In the genomic region with DNA sequence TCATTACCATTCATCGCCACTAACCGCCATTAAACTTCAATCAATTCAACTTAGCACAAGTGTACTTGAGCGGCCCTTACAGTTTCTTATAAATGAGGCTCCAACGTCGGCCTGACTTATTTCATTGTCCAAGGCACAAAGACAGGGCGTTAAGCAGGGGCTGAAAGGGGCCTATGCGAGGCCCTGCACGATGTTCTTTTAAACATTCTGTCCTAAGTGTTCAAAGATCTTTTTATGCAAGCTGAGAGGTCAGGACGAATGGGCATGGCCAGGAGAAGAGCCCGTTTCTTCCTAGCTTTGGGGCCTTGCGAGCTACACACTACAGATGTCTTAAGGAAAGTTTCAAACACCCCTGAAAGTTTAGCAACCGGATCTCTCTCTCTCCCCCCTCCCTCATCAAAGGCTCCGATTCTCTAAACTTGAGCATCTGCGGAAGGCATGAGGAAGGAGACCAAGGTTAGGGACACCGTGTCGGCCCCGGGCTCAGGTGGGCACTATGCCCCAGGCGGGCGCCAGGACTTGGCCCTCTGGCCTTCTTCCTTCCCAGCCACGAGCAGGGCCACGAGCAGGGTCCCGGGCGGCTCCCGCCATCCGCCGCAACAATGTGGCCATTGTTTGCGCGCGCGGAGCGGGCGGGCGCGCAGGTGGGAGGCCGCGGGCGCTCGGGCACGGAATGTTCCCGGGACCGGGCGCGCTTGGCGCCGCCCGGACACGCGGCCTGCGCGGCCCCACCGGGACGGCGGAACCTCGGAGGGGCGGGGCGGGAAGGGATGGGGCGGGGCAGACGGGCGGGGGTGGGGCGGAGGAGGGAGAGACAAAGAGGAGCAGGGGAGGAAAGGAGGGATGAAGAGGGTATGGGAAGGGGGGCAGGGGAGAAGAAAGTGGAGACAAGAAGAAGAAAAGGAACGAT, we compare ENCODE assay signal across 8 mouse cellular contexts. TPM values are rescaled to one million over a fixed set of nuclear protein-coding genes. Genes with fewer than 3 reads are reported as not detected.
DNase-seq lines count a peak whose midpoint lies in the region; ATAC-seq and TF ChIP-seq lines count a peak whose summit lies in the region.

No protein-coding gene starts in this region.

- H3K9me3 ChIP-seq in megakaryocyte, embryonic 14.5 days, result no peaks in the 10 kb centered on the region
- H3K9me3 ChIP-seq in heart, embryonic 11.5 days (replicated peaks; ENCODE audit: control insufficient read depth, low read length), result no peaks in the 10 kb centered on the region
- H3K9me3 ChIP-seq in kidney, embryonic 15.5 days (replicated peaks), result no peaks in the 10 kb centered on the region
- H3K9me3 ChIP-seq in liver, postnatal 0 days (ENCODE audit: low read length), result no peaks in the 10 kb centered on the region

- H3K4me1 ChIP-seq in megakaryocyte, embryonic 14.5 days, result peaks cover 15% of the 10 kb centered on the region
- H3K4me1 ChIP-seq in heart, embryonic 11.5 days (ENCODE audit: control insufficient read depth, insufficient read depth, low read length), result peaks cover 15% of the 10 kb centered on the region
- peaks cover 47% of the 10 kb centered on the region for H3K4me1 ChIP-seq in kidney, embryonic 15.5 days
- peaks cover 3% of the 10 kb centered on the region for H3K4me1 ChIP-seq in liver, postnatal 0 days (ENCODE audit: insufficient read depth)
- H3K4me1 ChIP-seq in small intestine, adult 2 months (ENCODE audit: control insufficient read depth, insufficient read depth, insufficient read length, low read length), result peaks cover 4% of the 10 kb centered on the region; the same call in 1 of the 2 replicates

- DNase-seq in embryo, embryonic 10.5 days (ENCODE audit: low spot score), result peak; percentile 78
- DNase-seq in liver, postnatal 0 days, result no peak
- DNase-seq in T-cell, adult 2 months (ENCODE audit: low spot score), result no peak

- H3K9ac ChIP-seq in heart, embryonic 11.5 days (ENCODE audit: low read depth, low read length), result peak overlapping the region; percentile 77
- H3K9ac ChIP-seq in kidney, embryonic 15.5 days, result peak overlapping the region; percentile 69
- H3K9ac ChIP-seq in liver, postnatal 0 days (replicated peaks), result no peak overlapping the region; the same call in 1 of the 2 replicates

- H3K4me2 ChIP-seq in heart, embryonic 11.5 days, result peak overlapping the region; percentile 84
- peak overlapping the region; percentile 81 for H3K4me2 ChIP-seq in kidney, embryonic 15.5 days
- peak overlapping the region; percentile 75 for H3K4me2 ChIP-seq in liver, postnatal 0 days (ENCODE audit: low read depth, low read length)

- H3K4me3 ChIP-seq in megakaryocyte, embryonic 14.5 days (replicated peaks), result peak overlapping the region; percentile 46
- peak overlapping the region; percentile 57 for H3K4me3 ChIP-seq in heart, embryonic 11.5 days (ENCODE audit: low read depth, low read length)
- peak overlapping the region; percentile 55 for H3K4me3 ChIP-seq in kidney, embryonic 15.5 days (replicated peaks)
- H3K4me3 ChIP-seq in liver, postnatal 0 days (ENCODE audit: low read depth, low read length), result peak overlapping the region; percentile 42
- peak overlapping the region; percentile 65 for H3K4me3 ChIP-seq in small intestine, adult 2 months (ENCODE audit: low read depth, low read length)

- TF ChIP-seq CTCF in liver, postnatal 0 days (IDR thresholded peaks at IDR 0.05; ENCODE audit: low read depth), result no peak
- TF ChIP-seq CTCF in small intestine, adult 2 months (IDR thresholded peaks at IDR 0.05; ENCODE audit: extremely low read depth, insufficient read length, insufficient replicate concordance, low read depth, low read length), result no peak

- no peak for ATAC-seq in megakaryocyte, adult 5-6 weeks (ENCODE audit: poor library complexity, severe bottlenecking)
- peak; percentile 42; the same call in 1 of the 2 replicates for ATAC-seq in heart, embryonic 11.5 days (replicated peaks; ENCODE audit: insufficient number of reproducible peaks, low FRiP score, low TSS enrichment)
- peak; percentile 68 for ATAC-seq in kidney, embryonic 15.5 days (replicated peaks; ENCODE audit: low FRiP score)
- peak; percentile 31; the same call in 1 of the 2 replicates for ATAC-seq in liver, postnatal 0 days

- WGBS in heart, embryonic 11.5 days (ENCODE audit: insufficient replicate concordance), result 4% methylated on average over 61 of the region's 61 CpGs
- WGBS in kidney, embryonic 15.5 days, result 5% methylated on average over 51 of the region's 61 CpGs
- 8% methylated on average over 51 of the region's 61 CpGs for WGBS in liver, postnatal 0 days (ENCODE audit: insufficient replicate concordance)
- WGBS in small intestine, adult 2 months, result 4% methylated on average over 60 of the region's 61 CpGs

- TF ChIP-seq POLR2A in small intestine, adult 2 months (IDR thresholded peaks at IDR 0.05; ENCODE audit: low read depth, low read length), result no peak

- no peak for TF ChIP-seq EP300 in liver, postnatal 0 days (IDR thresholded peaks at IDR 0.05; ENCODE audit: low read depth)

- H3K27ac ChIP-seq in heart, embryonic 11.5 days (ENCODE audit: low read depth, low read length), result peak overlapping the region; percentile 84
- H3K27ac ChIP-seq in kidney, embryonic 15.5 days, result peak overlapping the region; percentile 91
- H3K27ac ChIP-seq in liver, postnatal 0 days (ENCODE audit: low read depth), result no peak overlapping the region
- no peak overlapping the region for H3K27ac ChIP-seq in small intestine, adult 2 months (ENCODE audit: insufficient read depth, low read depth, low read length)

- no peaks in the 10 kb centered on the region for H3K36me3 ChIP-seq in megakaryocyte, embryonic 14.5 days (replicated peaks; ENCODE audit: low read length)
- H3K36me3 ChIP-seq in heart, embryonic 11.5 days (ENCODE audit: control insufficient read depth, insufficient read depth, low read length), result no peaks in the 10 kb centered on the region
- no peaks in the 10 kb centered on the region for H3K36me3 ChIP-seq in kidney, embryonic 15.5 days
- no peaks in the 10 kb centered on the region for H3K36me3 ChIP-seq in liver, postnatal 0 days (replicated peaks; ENCODE audit: insufficient read depth, low read length)
- no peaks in the 10 kb centered on the region for H3K36me3 ChIP-seq in small intestine, adult 2 months (ENCODE audit: control insufficient read depth, insufficient read depth, low read length)

- H3K27me3 ChIP-seq in megakaryocyte, embryonic 14.5 days (replicated peaks), result peaks cover 63% of the 10 kb centered on the region
- peaks cover 29% of the 10 kb centered on the region for H3K27me3 ChIP-seq in heart, embryonic 11.5 days (ENCODE audit: control insufficient read depth, insufficient read depth, low read length)
- peaks cover 33% of the 10 kb centered on the region for H3K27me3 ChIP-seq in kidney, embryonic 15.5 days
- peaks cover 56% of the 10 kb centered on the region for H3K27me3 ChIP-seq in liver, postnatal 0 days (ENCODE audit: insufficient read depth, low read length)
- H3K27me3 ChIP-seq in small intestine, adult 2 months (ENCODE audit: control insufficient read depth, insufficient read depth, low read length), result peaks cover 29% of the 10 kb centered on the region

RNA-seq across cellular contexts. Expression of gene Gli2, which starts 5.7 kb away (rescaled TPM):
- not detected in 2 replicates for polyA plus RNA-seq in megakaryocyte, embryonic 14.5 days (2012; ENCODE audit: insufficient read depth, low replicate concordance)
- total RNA-seq in megakaryocyte, adult 5-6 weeks (2015), result not detected in 2 replicates
- total RNA-seq in megakaryocyte, adult 5-6 weeks (2017), result not detected in 2 replicates
- polyA plus RNA-seq in heart, embryonic 11.5 days (2014; fragmentation: Nextera tagmentation; extraction: Ambion mirVana), result 3.3 and 4.1 TPM in 2 replicates
- polyA plus RNA-seq in kidney, embryonic 15.5 days (2015; fragmentation: Nextera tagmentation; extraction: Ambion mirVana), result 4.8 and 6.5 TPM in 2 replicates
- polyA plus RNA-seq in liver, postnatal 0 days (2015; fragmentation: Nextera tagmentation; extraction: Ambion mirVana), result 0.27 and 0.28 TPM in 2 replicates
- polyA plus RNA-seq in small intestine, adult 2 months (2012; rRNA removed), result 2.7 and 4.7 TPM in 2 replicates

Comparison
In these comparisons a context has a peak if more than half of its experiments do, and no peak if none do; other contexts are left out.
1. H3K27ac ChIP-seq: peak in heart, embryonic 11.5 days (single experiment) and kidney, embryonic 15.5 days (single experiment); none in liver, postnatal 0 days (single experiment) and small intestine, adult 2 months (single experiment).
2. Peak in every context shown above with its lines, with median percentiles within 50 percentile points of each other: H3K4me3 ChIP-seq and H3K4me2 ChIP-seq.